Mouse (Mus musculus) layer of hippocampus, postnatal 14 days (tissue): ENCODE results near the gene Chst8. TPM values are rescaled to one million over a fixed set of nuclear protein-coding genes. Genes with fewer than 3 reads are reported as not detected.

Experiments
- DNase-seq, 2 experiments: peaks; one replicate each; pipeline ENCODE4 v3.0.0; 2021 to 2022; ENCODE audit warnings: low spot score in 2 of 2, mixed read lengths in 1 of 2
- total RNA-seq, 2 experiments: library from RNA; stranded (reverse); gene quantifications; 2 replicates each; pipeline ENCODE4 v1.2.3; 2021

Gene Chst8
- total RNA-seq, 2 experiments from 2014 or later: 29.6 to 34.3 TPM

GRCm38 (mm10) chr7:34672916-34673315 is 139.6 kb downstream of the Chst8 start:
- DNase-seq: no peak

- DNase-seq: peak; percentile 92 to 94
Measured at GRCm38 (mm10) chr7:34671911-34672310, 140.6 kb downstream of the Chst8 start.

- DNase-seq: no peak
Measured at GRCm38 (mm10) chr7:34670778-34671177, 141.7 kb downstream of the Chst8 start.

GRCm38 (mm10) chr7:34669336-34669735 is 143.2 kb downstream of the Chst8 start:
- no peak for DNase-seq

DNA sequence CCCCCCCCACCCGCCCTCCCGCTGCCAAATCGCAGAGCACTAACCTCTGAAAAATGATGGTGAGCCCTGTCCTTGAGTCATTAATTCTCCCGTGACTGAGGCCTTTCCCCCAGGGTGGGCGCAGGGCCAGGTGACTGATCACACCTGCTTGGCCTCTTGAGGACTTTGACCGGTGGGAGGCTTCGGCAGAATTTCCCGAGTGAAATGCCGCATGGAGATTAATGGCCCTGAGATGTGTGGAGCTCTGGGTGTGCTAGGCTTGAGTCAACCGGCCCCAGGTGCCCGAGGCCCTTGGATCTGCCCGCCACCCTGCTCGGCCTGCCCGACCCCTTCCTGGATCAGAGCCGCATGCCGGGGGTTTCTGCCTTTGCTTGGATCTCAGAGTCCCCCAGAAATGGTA is 144.6 kb downstream of the Chst8 start:
- DNase-seq: no peak

DNA sequence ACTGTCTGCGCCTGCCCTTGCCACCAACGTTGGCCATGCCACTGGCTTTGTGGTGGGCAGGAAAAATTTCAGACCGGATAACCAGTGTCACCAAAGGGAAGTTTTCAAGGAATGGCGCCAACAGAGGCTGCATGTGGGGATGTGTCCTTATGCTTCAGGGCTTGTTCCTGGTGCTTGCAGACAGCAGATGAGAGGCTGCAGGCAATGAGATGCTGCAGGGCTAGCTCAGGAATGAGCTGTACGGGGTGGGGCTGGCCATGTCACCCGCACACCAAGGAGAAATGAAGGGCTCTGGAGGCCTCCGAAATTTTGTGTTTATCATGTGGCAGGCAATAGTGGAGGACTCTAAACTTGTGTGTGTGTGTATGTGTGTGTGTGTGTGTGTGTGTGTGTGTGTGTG is 149.4 kb downstream of the Chst8 start:
- no peak for DNase-seq

GRCm38 (mm10) chr7:34662227-34662626 is 150.3 kb downstream of the Chst8 start:
- DNase-seq: no peak

- no peak for DNase-seq
Measured at GRCm38 (mm10) chr7:34659386-34660085, 153.0 kb downstream of the Chst8 start.

GRCm38 (mm10) chr7:34656632-34657031 is 155.9 kb downstream of the Chst8 start, which contains the start of gene Kctd15:
TSS of gene Kctd15 (minus strand) at chr7:34656732.
- no peak for DNase-seq

GRCm38 (mm10) chr7:34655086-34655839 is 157.2 kb downstream of the Chst8 start:
- peak; percentile 85 to 90 for DNase-seq

DNA sequence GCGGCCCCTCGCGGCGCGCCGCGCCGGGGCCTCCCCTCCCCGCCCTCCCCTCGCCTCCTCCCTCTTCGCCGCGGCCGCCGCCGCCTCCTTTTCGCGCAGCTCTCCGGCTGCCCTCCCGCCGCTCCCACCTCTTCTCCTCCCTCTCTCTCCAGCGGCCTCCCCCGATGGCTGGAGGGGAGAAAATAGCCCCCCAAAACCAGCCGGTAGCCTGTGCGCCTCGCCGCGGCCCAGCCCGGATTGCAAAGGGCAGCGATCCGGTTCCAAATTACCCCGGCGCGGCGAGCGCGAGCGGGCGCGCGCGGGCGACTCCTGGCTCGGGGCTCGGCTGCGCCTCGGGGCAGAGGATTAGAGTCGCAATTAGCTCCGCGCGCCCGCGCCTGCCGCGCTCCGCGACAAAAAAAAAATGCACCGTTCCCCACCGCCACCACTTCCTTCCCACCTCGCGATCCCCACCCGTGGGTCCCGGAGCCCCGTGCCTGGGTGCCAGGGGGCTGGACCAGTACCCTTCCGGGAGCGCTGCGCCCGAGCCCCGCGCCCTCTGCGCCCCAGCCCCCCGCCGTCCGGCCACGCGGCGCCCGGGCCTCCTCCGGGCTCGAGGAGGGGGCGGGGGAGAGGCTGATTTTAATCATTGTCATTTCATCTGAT is 157.9 kb downstream of the Chst8 start:
- DNase-seq: peak; percentile 53 to 64

DNA sequence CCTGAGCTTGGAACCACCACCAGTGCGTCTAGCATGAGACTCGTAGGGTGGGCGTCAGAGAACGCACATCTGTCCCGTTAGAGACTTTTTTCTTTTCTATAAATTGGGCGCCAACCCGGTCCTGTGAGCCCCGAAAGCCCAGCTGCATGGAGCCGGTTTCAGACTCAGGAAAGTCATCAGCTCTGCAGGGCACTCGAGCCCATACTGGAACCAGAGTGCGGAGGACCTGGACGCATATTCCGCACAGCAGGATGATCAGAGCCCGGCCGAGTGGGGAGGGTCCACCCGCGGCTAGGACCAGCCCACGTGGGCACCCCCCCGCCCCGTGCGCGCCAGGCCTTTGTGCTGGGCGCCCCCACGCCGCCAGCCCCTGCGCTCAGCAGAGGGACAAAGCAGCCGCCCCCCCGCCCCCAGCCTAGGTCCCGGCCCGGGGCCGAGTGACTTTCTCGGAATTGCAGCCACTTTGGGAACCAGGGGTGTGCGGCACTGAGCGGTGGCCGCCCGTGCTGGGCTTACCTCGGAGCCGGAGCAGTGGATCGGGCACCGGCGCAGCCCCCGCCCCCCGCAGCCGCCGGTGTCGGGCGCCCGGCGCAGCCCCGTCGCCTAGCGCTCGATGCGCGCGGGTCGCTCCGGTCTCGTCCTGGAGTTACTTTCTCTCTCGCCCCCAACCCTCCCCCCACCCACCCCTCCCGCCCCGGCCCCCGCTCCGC is 158.6 kb downstream of the Chst8 start:
- DNase-seq: no peak

- no peak for DNase-seq
Measured at GRCm38 (mm10) chr7:34652751-34653502, 159.6 kb downstream of the Chst8 start.

DNA sequence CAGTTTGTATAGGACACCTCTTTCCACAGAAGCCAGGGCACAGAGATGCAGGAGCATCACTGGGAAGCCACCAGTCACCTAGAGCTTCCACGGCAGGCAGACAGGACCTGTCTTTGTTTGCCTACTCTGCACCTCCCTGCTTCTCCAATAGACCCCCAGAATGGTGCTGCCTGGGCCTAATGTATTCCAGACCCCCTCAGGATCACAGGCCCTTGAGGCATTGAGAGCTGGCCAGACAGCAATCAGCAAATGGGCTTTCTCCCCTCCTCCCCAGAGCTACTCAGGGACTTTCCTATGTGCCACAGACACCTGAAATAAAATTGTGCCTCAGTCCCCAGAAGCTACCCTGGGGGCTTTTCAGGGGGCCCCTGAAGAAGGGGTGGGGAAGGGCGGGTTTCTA is 161.1 kb downstream of the Chst8 start:
- no peak for DNase-seq

- DNase-seq: peak; percentile 37 to 53
Measured at GRCm38 (mm10) chr7:34647052-34647451, 165.5 kb downstream of the Chst8 start.

DNA sequence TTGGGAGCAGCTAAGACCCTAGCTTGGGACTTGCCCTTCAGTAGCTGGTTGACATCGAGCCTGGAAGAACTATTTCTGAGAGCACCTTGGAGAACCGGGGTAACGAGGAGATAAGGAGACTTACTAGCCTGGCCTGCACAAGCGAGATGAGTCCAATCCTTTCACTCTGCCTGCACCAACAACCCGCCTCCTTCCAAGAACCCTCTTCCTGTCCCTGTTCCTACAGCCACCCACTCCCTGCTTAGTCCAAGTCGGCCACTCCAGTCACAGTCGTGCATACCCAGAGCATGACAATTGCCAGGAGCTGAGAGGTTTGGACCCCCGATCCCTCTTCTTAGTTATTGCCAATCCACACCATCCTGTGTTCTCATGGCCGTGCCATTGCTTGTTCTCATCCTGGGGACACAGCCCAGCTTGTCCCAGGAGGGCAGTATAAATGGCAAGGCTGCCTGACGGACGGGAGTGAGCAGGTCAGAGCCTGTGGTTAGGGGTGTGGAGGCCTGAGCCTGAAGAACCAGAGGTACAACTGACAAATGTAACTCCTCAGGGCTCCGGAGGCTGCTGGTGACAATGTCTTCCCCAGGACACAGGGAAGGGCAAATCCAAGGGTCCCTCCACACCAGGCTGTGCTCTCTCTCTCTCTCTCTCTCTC is 166.2 kb downstream of the Chst8 start:
- DNase-seq: no peak

GRCm38 (mm10) chr7:34645623-34646022 is 166.9 kb downstream of the Chst8 start:
- DNase-seq: no peak

GRCm38 (mm10) chr7:34644591-34644990 is 167.9 kb downstream of the Chst8 start:
- no peak for DNase-seq

- no peak for DNase-seq
Measured at GRCm38 (mm10) chr7:34643329-34643728, 169.2 kb downstream of the Chst8 start.

GRCm38 (mm10) chr7:34641968-34642367 is 170.5 kb downstream of the Chst8 start:
- DNase-seq: no peak
